Mouse (Mus musculus) lung, embryonic 14.5 days (tissue): ENCODE data around the gene Men1. TPM values are rescaled to one million over a fixed set of nuclear protein-coding genes. Genes with fewer than 3 reads are reported as not detected.

ENCODE experiments used
- ATAC-seq: fragments of 200-750 bp; cut with Nextera tagmentation; 2 replicates; pipeline ENCODE4 v1.8.0; 2017; ENCODE audit warnings: mild to moderate bottlenecking, moderate TSS enrichment, moderate library complexity; ENCODE audit not compliant: insufficient read depth
- DNase-seq: peaks from one replicate; pipeline ENCODE4 v3.0.0-alpha.2; 2015
- H3K27ac ChIP-seq: fragments of 300-500 bp; sonication (generic); 2 replicates; pipeline ENCODE4 v1.5.1; 2014; ENCODE audit warnings: low read depth, mild to moderate bottlenecking, moderate library complexity
- H3K27me3 ChIP-seq: fragments of 300-500 bp; sonication (generic); 2 replicates; pipeline ENCODE4 v1.6.1; 2014; ENCODE audit warnings: low read length, control low read depth; ENCODE audit not compliant: insufficient read depth
- H3K36me3 ChIP-seq: fragments of 300-500 bp; sonication (generic); 2 replicates; pipeline ENCODE4 v1.6.1; 2014; ENCODE audit warnings: control low read depth; ENCODE audit not compliant: insufficient read depth
- H3K4me1 ChIP-seq: fragments of 300-500 bp; sonication (generic); 2 replicates; pipeline ENCODE4 v1.6.1; 2014; ENCODE audit warnings: antibody characterized with exemption, control low read depth; ENCODE audit not compliant: insufficient read depth
- H3K4me2 ChIP-seq: fragments of 300-500 bp; sonication (generic); 2 replicates; pipeline ENCODE4 v1.6.1; 2014; ENCODE audit warnings: mild to moderate bottlenecking
- H3K4me3 ChIP-seq: fragments of 300-500 bp; sonication (generic); 2 replicates; pipeline ENCODE4 v1.5.1; 2014; ENCODE audit warnings: low read depth, low read length
- H3K9ac ChIP-seq: fragments of 300-500 bp; sonication (generic); 2 replicates; pipeline ENCODE4 v1.6.1; 2014
- H3K9me3 ChIP-seq: fragments of 300-500 bp; sonication (generic); 2 replicates; pipeline ENCODE4 v1.6.1; 2016; ENCODE audit warnings: low read depth, low read length, control low read depth
- CTCF ChIP-seq: IDR thresholded peaks from 2 replicates; pipeline ENCODE4 v1.5.1; 2016; ENCODE audit warnings: antibody characterized with exemption, low read depth
- WGBS: fragments of 180-500 bp; shearing (Covaris S2); extraction: QIAGEN DNeasy Blood & Tissue Kit; methylation state at CpG from one replicate; pipeline ENCODE4 v1.1.7; 2014; 5-methylcytosine and 5-hydroxymethylcytosine counted together
- microRNA-seq: library from miRNA; unstranded; fragments of <30 nt; microRNA quantifications from one replicate; pipeline ENCODE4, GENCODE M21; 2016; ENCODE audit warnings: borderline number of aligned reads
- polyA plus RNA-seq: library from polyadenylated mRNA; unstranded; fragments of >200 nt; fragmentation: Nextera tagmentation; extraction: Ambion mirVana; gene quantifications from 2 replicates; pipeline ENCODE4 v1.2.1, GENCODE M21; 2014

The Men1 gene
- polyA plus RNA-seq, 1 experiment from 2014 or later, result 68.6 TPM

- ATAC-seq (no peak), DNase-seq (no peak)
- Histone ChIP-seq H3K36me3 (no peaks in the 10 kb centered on the region), H3K27me3 (no peaks in the 10 kb centered on the region), H3K9ac (0 out of 2 replicates have a peak overlapping the region, but pooled peaks have one; percentile 9), H3K4me1 (no peaks in the 10 kb centered on the region), H3K9me3 (no peaks in the 10 kb centered on the region), H3K4me3 (no peak overlapping the region), H3K4me2 (peak overlapping the region; percentile 15; the same call in 1 of the 2 replicates), H3K27ac (no peak overlapping the region)
- no peak for TF ChIP-seq CTCF
- 72% methylated on average over 7 of the region's 7 CpGs for WGBS
These were observed 51.0 kb downstream of the Men1 start for GRCm38 (mm10) chr19:6385821-6386220.

DNA sequence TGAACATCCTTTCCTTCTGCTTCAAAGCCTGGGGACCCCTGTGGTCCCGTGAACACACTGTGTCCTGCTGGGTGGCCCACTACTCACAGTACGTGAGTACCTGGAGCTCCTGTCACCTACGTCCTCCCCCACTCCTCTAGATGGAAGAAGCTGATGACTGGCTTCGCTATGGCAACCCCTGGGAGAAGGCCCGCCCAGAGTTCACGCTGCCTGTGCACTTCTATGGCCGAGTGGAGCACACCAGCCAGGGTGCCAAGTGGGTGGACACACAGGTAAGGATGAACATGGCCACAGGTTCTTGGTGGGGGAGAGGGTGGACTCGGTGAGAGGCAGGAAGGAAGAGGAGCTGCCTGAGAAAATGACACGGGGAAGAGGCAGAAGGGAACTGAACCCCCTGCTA lies 51.5 kb downstream of the Men1 start:
- Histone ChIP-seq H3K36me3 (no peaks in the 10 kb centered on the region), H3K9ac (no peak overlapping the region), H3K27ac (no peak overlapping the region), H3K4me3 (no peak overlapping the region), H3K4me2 (no peak overlapping the region), H3K4me1 (no peaks in the 10 kb centered on the region), H3K27me3 (no peaks in the 10 kb centered on the region), H3K9me3 (no peaks in the 10 kb centered on the region)
- no peak for TF ChIP-seq CTCF
- DNase-seq (no peak), ATAC-seq (no peak)
- 53% methylated on average over 9 of the region's 9 CpGs for WGBS

DNA sequence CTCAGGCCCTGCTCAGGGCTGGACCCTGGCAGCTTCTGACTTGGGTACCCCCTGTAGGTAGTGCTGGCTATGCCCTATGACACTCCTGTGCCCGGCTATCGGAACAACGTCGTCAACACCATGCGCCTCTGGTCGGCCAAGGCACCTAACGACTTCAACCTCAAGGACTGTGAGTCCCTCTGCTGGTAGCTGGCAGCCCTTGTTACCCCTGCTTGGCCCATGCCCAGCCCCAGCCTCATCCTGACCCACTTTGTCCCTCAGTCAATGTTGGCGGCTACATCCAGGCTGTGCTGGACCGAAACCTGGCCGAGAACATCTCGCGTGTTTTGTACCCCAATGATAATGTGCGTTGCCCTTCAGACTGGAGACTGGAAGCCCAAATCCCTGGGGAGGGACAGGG lies 53.2 kb downstream of the Men1 start:
- H3K27me3 ChIP-seq, result no peaks in the 10 kb centered on the region
- DNase-seq (no peak), ATAC-seq (no peak)
- no peak overlapping the region for H3K9ac ChIP-seq
- H3K36me3 ChIP-seq, result no peaks in the 10 kb centered on the region
- no peak overlapping the region for H3K4me3 ChIP-seq
- no peaks in the 10 kb centered on the region for H3K9me3 ChIP-seq
- H3K27ac ChIP-seq, result no peak overlapping the region
- 0 out of 2 replicates have a peak, but pooled peaks have one; percentile 3 for TF ChIP-seq CTCF
- H3K4me1 ChIP-seq, result no peaks in the 10 kb centered on the region
- no peak overlapping the region for H3K4me2 ChIP-seq
- 75% methylated on average over 13 of the region's 13 CpGs for WGBS

GRCm38 (mm10) chr19:6389803-6390202 lies 55.0 kb downstream of the Men1 start:
- Histone ChIP-seq H3K9me3 (no peaks in the 10 kb centered on the region), H3K36me3 (no peaks in the 10 kb centered on the region), H3K27ac (no peak overlapping the region), H3K4me1 (no peaks in the 10 kb centered on the region), H3K27me3 (no peaks in the 10 kb centered on the region), H3K4me3 (peak overlapping the region; percentile 26), H3K4me2 (peak overlapping the region; percentile 59), H3K9ac (peak overlapping the region; percentile 2; the same call in 1 of the 2 replicates)
- WGBS, result 6% methylated on average over 16 of the region's 16 CpGs
- no peak for ATAC-seq
- TF ChIP-seq CTCF, result no peak
- peak; percentile 34 for DNase-seq

- no peak overlapping the region for H3K9ac ChIP-seq
- no peak for ATAC-seq
These were observed 55.5 kb downstream of the Men1 start for GRCm38 (mm10) chr19:6390251-6390650.

More at GRCm38 (mm10) chr19:6390251-6390650, 55.5 kb downstream of the Men1 start:
- H3K9me3 ChIP-seq, result no peaks in the 10 kb centered on the region
- DNase-seq, result no peak
- H3K36me3 ChIP-seq, result no peaks in the 10 kb centered on the region
- no peak overlapping the region for H3K27ac ChIP-seq
- no peak overlapping the region for H3K4me3 ChIP-seq
- WGBS, result 51% methylated on average over 6 of the region's 6 CpGs
- H3K4me1 ChIP-seq, result no peaks in the 10 kb centered on the region
- no peak for TF ChIP-seq CTCF
- peak overlapping the region; percentile 59 for H3K4me2 ChIP-seq
- H3K27me3 ChIP-seq, result no peaks in the 10 kb centered on the region

Small RNA genes lying within 50 kb of the gene (microRNA-seq; reads per million reads assigned to microRNA genes)
- gene Mir6989, result not detected

Other genes starting within 250 kb of the Men1 start
- 49.0 and 52.7 TPM in 2 replicates for gene Cdca5, start 250.0 kb upstream of the Men1 start, polyA plus RNA-seq
- gene AC131692.1, start 240.6 kb upstream of the Men1 start, polyA plus RNA-seq, result 0.68 TPM in 1 of 2 replicates, not detected in the other
- 0.51 and 0.57 TPM in 2 replicates for gene Naaladl1, start 229.2 kb upstream of the Men1 start, polyA plus RNA-seq
- gene Sac3d1, start 216.3 kb upstream of the Men1 start, polyA plus RNA-seq, result 55.2 and 56.5 TPM in 2 replicates
- 28.6 and 35.3 TPM in 2 replicates for gene Snx15, start 206.7 kb upstream of the Men1 start, polyA plus RNA-seq
- gene Batf2, start 194.0 kb upstream of the Men1 start, polyA plus RNA-seq, result 0.18 and 0.28 TPM in 2 replicates
- gene Arl2, start 193.4 kb upstream of the Men1 start, polyA plus RNA-seq, result 78.8 and 89.2 TPM in 2 replicates
- gene Majin, start 150.6 kb upstream of the Men1 start, polyA plus RNA-seq, result not detected in 2 replicates
- gene Gpha2, start 108.6 kb upstream of the Men1 start, polyA plus RNA-seq, result 0.54 and 0.78 TPM in 2 replicates
- 16.4 and 19.3 TPM in 2 replicates for gene Ppp2r5b, start 99.1 kb upstream of the Men1 start, polyA plus RNA-seq
- gene Atg2a, start 93.3 kb upstream of the Men1 start, polyA plus RNA-seq, result 11.9 and 13.0 TPM in 2 replicates
- 50.3 and 53.2 TPM in 2 replicates for gene Ehd1, start 58.3 kb upstream of the Men1 start, polyA plus RNA-seq
- 0.82 and 1.2 TPM in 2 replicates for gene Cdc42bpg, start 28.5 kb upstream of the Men1 start, polyA plus RNA-seq
- 13.4 and 22.2 TPM in 2 replicates for gene Map4k2, start 6.2 kb downstream of the Men1 start, polyA plus RNA-seq
- 177 and 200 TPM in 2 replicates for gene Sf1, start 28.7 kb downstream of the Men1 start, polyA plus RNA-seq
- gene Pygm, start 49.4 kb downstream of the Men1 start, polyA plus RNA-seq, result 6.1 and 9.3 TPM in 2 replicates
- 34.8 and 35.1 TPM in 2 replicates for gene Rasgrp2, start 64.4 kb downstream of the Men1 start, polyA plus RNA-seq
- 0.47 and 1.1 TPM in 2 replicates for gene Nrxn2, start 83.8 kb downstream of the Men1 start, polyA plus RNA-seq
- not detected in 2 replicates for gene Slc22a12, start 208.1 kb downstream of the Men1 start, polyA plus RNA-seq